Mouse (Mus musculus) layer of hippocampus, adult 9-10 months (tissue): ENCODE data around the gene Rpl10-ps3.
A peak's percentile ranks its signal among the peaks of the same experiment; 100 is the strongest.

Experiments
- DNase-seq: peaks from one replicate; pipeline ENCODE4 v3.0.0; 2022; ENCODE audit warnings: low spot score

Rpl10-ps3 gene

GRCm38 (mm10) chr9:50305666-50306402 is 38.9 kb downstream of the Rpl10-ps3 start:
- peak; percentile 9 for DNase-seq

GRCm38 (mm10) chr9:50305046-50305445 is 39.7 kb downstream of the Rpl10-ps3 start:
- no peak for DNase-seq

- DNase-seq, result no peak
Observed at GRCm38 (mm10) chr9:50304004-50304403, 40.8 kb downstream of the Rpl10-ps3 start.

- peak; percentile 52 for DNase-seq
Observed at GRCm38 (mm10) chr9:50301722-50302121, 43.0 kb downstream of the Rpl10-ps3 start.

- no peak for DNase-seq
Observed at GRCm38 (mm10) chr9:50298389-50298788, 46.4 kb downstream of the Rpl10-ps3 start.
